Mouse (Mus musculus): ENCODE measurements around the gene Polm. TPM values are rescaled to one million over a fixed set of nuclear protein-coding genes. Genes with fewer than 3 reads are reported as not detected.

Gene Polm
- polyA plus RNA-seq, 1 experiment: 6.8 TPM

GRCm38 (mm10) chr11:5841751-5842150 is 3.9 kb upstream of the Polm start:
- H3K27me3 ChIP-seq (ENCODE audit: control insufficient read depth, insufficient read depth, insufficient read length): no peaks in the 10 kb centered on the region
- no peaks in the 10 kb centered on the region for H3K36me3 ChIP-seq (ENCODE audit: control insufficient read depth, insufficient read depth)
- no peaks in the 10 kb centered on the region for H3K79me3 ChIP-seq (ENCODE audit: low read depth)
- no peak overlapping the region for H3ac ChIP-seq (ENCODE audit: control insufficient read depth, insufficient read length, low read depth)
- no peak for TF ChIP-seq CEBPB (IDR thresholded peaks at IDR 0.05; ENCODE audit: low read depth)
- TF ChIP-seq USF1 (IDR thresholded peaks at IDR 0.05; ENCODE audit: low read depth): no peak
- no peak for TF ChIP-seq MYOD1 (IDR thresholded peaks at IDR 0.05; ENCODE audit: control insufficient read depth, insufficient read length, low read depth)
- TF ChIP-seq CTCF (IDR thresholded peaks at IDR 0.05; ENCODE audit: control insufficient read depth, insufficient read depth, insufficient read length): no peak
- H3K79me2 ChIP-seq (ENCODE audit: control insufficient read depth, insufficient read depth): no peaks in the 10 kb centered on the region
- H3K4me3 ChIP-seq (ENCODE audit: insufficient read depth, poor library complexity, severe bottlenecking): no peak overlapping the region

GRCm38 (mm10) chr11:5840346-5840745 is 2.5 kb upstream of the Polm start:
- H3K36me3 ChIP-seq (ENCODE audit: control insufficient read depth, insufficient read depth): no peaks in the 10 kb centered on the region
- no peak overlapping the region for H3K4me3 ChIP-seq (ENCODE audit: insufficient read depth, poor library complexity, severe bottlenecking)
- no peaks in the 10 kb centered on the region for H3K79me3 ChIP-seq (ENCODE audit: low read depth)
- H3ac ChIP-seq (ENCODE audit: control insufficient read depth, insufficient read length, low read depth): no peak overlapping the region
- no peaks in the 10 kb centered on the region for H3K27me3 ChIP-seq (ENCODE audit: control insufficient read depth, insufficient read depth, insufficient read length)
- no peaks in the 10 kb centered on the region for H3K79me2 ChIP-seq (ENCODE audit: control insufficient read depth, insufficient read depth)
- TF ChIP-seq MYOD1 (IDR thresholded peaks at IDR 0.05; ENCODE audit: control insufficient read depth, insufficient read length, low read depth) (no peak), CEBPB (IDR thresholded peaks at IDR 0.05; ENCODE audit: low read depth) (no peak), CTCF (IDR thresholded peaks at IDR 0.05; ENCODE audit: control insufficient read depth, insufficient read depth, insufficient read length) (no peak), USF1 (IDR thresholded peaks at IDR 0.05; ENCODE audit: low read depth) (no peak), MAX (IDR thresholded peaks at IDR 0.05) (no peak), MYOG (IDR thresholded peaks at IDR 0.05; ENCODE audit: control insufficient read depth, extremely low read depth, insufficient read length) (no peak)

DNA sequence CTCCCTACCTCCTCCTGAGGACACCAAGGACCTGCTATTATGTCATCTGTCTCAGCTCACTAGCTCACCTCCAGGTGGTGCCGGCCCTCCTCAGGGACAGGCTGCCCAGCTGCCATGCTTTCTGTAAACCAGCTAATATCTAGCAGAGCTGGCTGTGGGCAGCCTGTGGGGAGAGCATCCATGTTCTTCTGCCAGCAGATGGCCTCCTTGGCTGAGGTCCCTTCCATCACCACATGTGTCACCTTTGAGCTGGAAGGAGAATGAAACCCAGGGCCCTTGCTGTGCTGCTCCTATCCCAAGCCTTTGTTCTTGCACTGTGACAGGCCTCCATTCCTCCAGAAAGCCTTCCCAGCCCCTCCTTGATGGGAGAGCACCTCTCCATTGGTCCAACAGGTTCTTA is 1.7 kb downstream of the Polm start:
- H3ac ChIP-seq (ENCODE audit: control insufficient read depth, insufficient read length, low read depth): no peak overlapping the region
- H3K36me3 ChIP-seq (ENCODE audit: control insufficient read depth, insufficient read depth): peaks cover 29% of the 10 kb centered on the region
- no peaks in the 10 kb centered on the region for H3K27me3 ChIP-seq (ENCODE audit: control insufficient read depth, insufficient read depth, insufficient read length)
- H3K4me3 ChIP-seq (ENCODE audit: insufficient read depth, poor library complexity, severe bottlenecking): no peak overlapping the region
- no peaks in the 10 kb centered on the region for H3K79me2 ChIP-seq (ENCODE audit: control insufficient read depth, insufficient read depth)
- no peaks in the 10 kb centered on the region for H3K79me3 ChIP-seq (ENCODE audit: low read depth)
- peak; percentile 86 for TF ChIP-seq MAX (IDR thresholded peaks at IDR 0.05)
- TF ChIP-seq CTCF (IDR thresholded peaks at IDR 0.05; ENCODE audit: control insufficient read depth, insufficient read depth, insufficient read length): peak; percentile 58
- no peak for TF ChIP-seq MYOD1 (IDR thresholded peaks at IDR 0.05; ENCODE audit: control insufficient read depth, insufficient read length, low read depth)
- TF ChIP-seq USF1 (IDR thresholded peaks at IDR 0.05; ENCODE audit: low read depth): no peak
- no peak for TF ChIP-seq FOSL1 (IDR thresholded peaks at IDR 0.05; ENCODE audit: insufficient read depth, low read length, poor library complexity, severe bottlenecking)
- TF ChIP-seq MYOG (IDR thresholded peaks at IDR 0.05; ENCODE audit: control insufficient read depth, extremely low read depth, insufficient read length): no peak

- no peak for TF ChIP-seq CTCF (IDR thresholded peaks at IDR 0.05; ENCODE audit: control insufficient read depth, insufficient read depth, insufficient read length)
- peak; percentile 53 for TF ChIP-seq FOSL1 (IDR thresholded peaks at IDR 0.05; ENCODE audit: insufficient read depth, low read length, poor library complexity, severe bottlenecking)
- peak; percentile 58 for TF ChIP-seq MAX (IDR thresholded peaks at IDR 0.05)
- Histone ChIP-seq H3K27me3 (ENCODE audit: control insufficient read depth, insufficient read depth, insufficient read length) (no peaks in the 10 kb centered on the region), H3K79me2 (ENCODE audit: control insufficient read depth, insufficient read depth) (no peaks in the 10 kb centered on the region), H3ac (ENCODE audit: control insufficient read depth, insufficient read length, low read depth) (no peak overlapping the region), H3K36me3 (ENCODE audit: control insufficient read depth, insufficient read depth) (peaks cover 37% of the 10 kb centered on the region), H3K79me3 (ENCODE audit: low read depth) (no peaks in the 10 kb centered on the region), H3K4me3 (ENCODE audit: insufficient read depth, poor library complexity, severe bottlenecking) (no peak overlapping the region)
Measured at GRCm38 (mm10) chr11:5835057-5835456, 2.8 kb downstream of the Polm start.

DNA sequence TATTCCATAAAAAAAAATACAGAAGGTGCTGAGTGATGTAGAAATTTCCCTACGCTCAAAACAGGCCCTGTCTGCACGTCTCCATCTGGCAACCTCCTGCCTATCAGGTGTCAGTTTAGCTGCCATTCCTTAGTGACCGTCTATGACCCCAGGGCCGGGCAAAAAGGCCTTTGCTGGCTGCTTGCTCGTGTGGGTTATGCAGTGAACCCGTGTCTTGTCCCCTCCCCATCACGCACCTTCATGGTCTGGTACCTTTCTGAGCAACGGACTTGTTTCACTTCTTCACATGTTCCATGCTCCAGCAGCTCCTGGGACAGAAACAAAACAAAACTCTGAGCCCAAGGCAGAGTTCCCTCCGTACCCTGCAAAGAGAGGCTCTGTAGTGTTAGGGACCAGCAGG is 3.3 kb downstream of the Polm start:
- no peak overlapping the region for H3ac ChIP-seq (ENCODE audit: control insufficient read depth, insufficient read length, low read depth)
- TF ChIP-seq FOSL1 (IDR thresholded peaks at IDR 0.05; ENCODE audit: insufficient read depth, low read length, poor library complexity, severe bottlenecking): no peak
- TF ChIP-seq MYOG (IDR thresholded peaks at IDR 0.05; ENCODE audit: control insufficient read depth, extremely low read depth, insufficient read length): no peak
- no peak for TF ChIP-seq MYOD1 (IDR thresholded peaks at IDR 0.05; ENCODE audit: control insufficient read depth, insufficient read length, low read depth)
- TF ChIP-seq MAX (IDR thresholded peaks at IDR 0.05): no peak
- no peak for TF ChIP-seq CTCF (IDR thresholded peaks at IDR 0.05; ENCODE audit: control insufficient read depth, insufficient read depth, insufficient read length)
- TF ChIP-seq USF1 (IDR thresholded peaks at IDR 0.05; ENCODE audit: low read depth): no peak
- TF ChIP-seq CEBPB (IDR thresholded peaks at IDR 0.05; ENCODE audit: low read depth): no peak

DNA sequence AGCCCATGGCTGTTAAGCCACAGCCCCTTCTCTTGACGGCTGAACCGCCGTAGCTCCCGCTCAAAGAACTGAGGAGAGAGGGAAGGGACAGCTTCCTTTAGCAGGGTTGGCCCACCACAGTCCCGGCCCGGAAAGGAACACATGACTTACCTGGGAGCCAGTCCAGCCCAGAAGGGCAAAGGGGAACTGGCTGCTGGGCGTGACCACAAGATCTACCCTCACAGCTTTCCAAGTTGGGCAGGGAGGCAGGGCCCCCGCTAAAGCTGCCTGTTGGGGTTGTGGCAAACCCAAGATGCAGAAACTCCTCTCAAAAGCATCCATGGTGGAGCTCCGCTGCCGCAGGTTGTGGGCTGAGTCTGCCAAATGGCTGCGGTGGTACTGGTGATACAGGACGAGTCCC is 8.5 kb downstream of the Polm start:
- H3K27me3 ChIP-seq (ENCODE audit: control insufficient read depth, insufficient read depth, insufficient read length): no peaks in the 10 kb centered on the region
- peaks cover 41% of the 10 kb centered on the region for H3K36me3 ChIP-seq (ENCODE audit: control insufficient read depth, insufficient read depth)
- H3K4me3 ChIP-seq (ENCODE audit: insufficient read depth, poor library complexity, severe bottlenecking): no peak overlapping the region
- TF ChIP-seq MYOG (IDR thresholded peaks at IDR 0.05; ENCODE audit: control insufficient read depth, extremely low read depth, insufficient read length): no peak
- TF ChIP-seq CEBPB (IDR thresholded peaks at IDR 0.05; ENCODE audit: low read depth): no peak
- TF ChIP-seq USF1 (IDR thresholded peaks at IDR 0.05; ENCODE audit: low read depth): no peak
- no peak for TF ChIP-seq CTCF (IDR thresholded peaks at IDR 0.05; ENCODE audit: control insufficient read depth, insufficient read depth, insufficient read length)
- no peak for TF ChIP-seq FOSL1 (IDR thresholded peaks at IDR 0.05; ENCODE audit: insufficient read depth, low read length, poor library complexity, severe bottlenecking)
- no peak for TF ChIP-seq MAX (IDR thresholded peaks at IDR 0.05)
- TF ChIP-seq MYOD1 (IDR thresholded peaks at IDR 0.05; ENCODE audit: control insufficient read depth, insufficient read length, low read depth): no peak
- no peaks in the 10 kb centered on the region for H3K79me2 ChIP-seq (ENCODE audit: control insufficient read depth, insufficient read depth)
- H3ac ChIP-seq (ENCODE audit: control insufficient read depth, insufficient read length, low read depth): no peak overlapping the region
- H3K79me3 ChIP-seq (ENCODE audit: low read depth): no peaks in the 10 kb centered on the region

More for the DNA sequence above, 3.3 kb downstream of the Polm start:
- peaks cover 37% of the 10 kb centered on the region for H3K36me3 ChIP-seq (ENCODE audit: control insufficient read depth, insufficient read depth)
- no peak overlapping the region for H3K4me3 ChIP-seq (ENCODE audit: insufficient read depth, poor library complexity, severe bottlenecking)
- H3K79me2 ChIP-seq (ENCODE audit: control insufficient read depth, insufficient read depth): no peaks in the 10 kb centered on the region
- no peaks in the 10 kb centered on the region for H3K79me3 ChIP-seq (ENCODE audit: low read depth)
- no peaks in the 10 kb centered on the region for H3K27me3 ChIP-seq (ENCODE audit: control insufficient read depth, insufficient read depth, insufficient read length)

Measured in C2C12 (cell line).